Mouse (Mus musculus) myocyte (in vitro differentiated cells): ENCODE results near the gene Ctdsp2. TPM values are rescaled to one million over a fixed set of nuclear protein-coding genes. Genes with fewer than 3 reads are reported as not detected.

Experiments
- H3K27me3 ChIP-seq: one replicate; pipeline ENCODE4 v1.6.1; 2011; ENCODE audit not compliant: control insufficient read depth, insufficient read depth, insufficient read length
- H3K36me3 ChIP-seq: one replicate; pipeline ENCODE4 v1.6.1; 2011; ENCODE audit not compliant: control insufficient read depth, insufficient read depth
- H3K4me2 ChIP-seq: one replicate; pipeline ENCODE4 v1.6.1; 2011; ENCODE audit warnings: low read depth, control low read depth
- H3K4me3 ChIP-seq: one replicate; pipeline ENCODE4 v1.5.1; 2011; ENCODE audit warnings: mild to moderate bottlenecking, control low read depth, moderate library complexity
- H3K79me2 ChIP-seq: one replicate; pipeline ENCODE4 v1.6.1; 2011; ENCODE audit not compliant: control insufficient read depth, insufficient read depth
- H3ac ChIP-seq: one replicate; pipeline ENCODE4 v1.6.1; 2011; ENCODE audit not compliant: control insufficient read depth, insufficient read length
- CEBPB ChIP-seq: IDR thresholded peaks from 2 replicates; pipeline ENCODE4 v1.6.1; 2011; ENCODE audit warnings: mild to moderate bottlenecking, moderate library complexity; ENCODE audit not compliant: poor library complexity, insufficient read depth, severe bottlenecking
- E2F4 ChIP-seq: IDR thresholded peaks from one replicate; pipeline ENCODE4 v1.6.1; 2011; ENCODE audit warnings: mild to moderate bottlenecking, control low read depth, moderate library complexity; ENCODE audit not compliant: insufficient read depth
- MAX ChIP-seq: IDR thresholded peaks from one replicate; pipeline ENCODE4 v1.6.1; 2011; ENCODE audit warnings: low read depth, mild to moderate bottlenecking, control low read depth
- MYOD1 ChIP-seq, 3 experiments: IDR thresholded peaks; one replicate each; pipeline ENCODE4 v1.6.1; 2011; ENCODE audit warnings: control low read depth in 2 of 3, low read depth in 2 of 3, mild to moderate bottlenecking in 2 of 3, moderate library complexity in 1 of 3; ENCODE audit not compliant: insufficient read length in 2 of 3, control insufficient read depth in 1 of 3
- MYOG ChIP-seq, 3 experiments: IDR thresholded peaks; one replicate each; pipeline ENCODE4 v1.6.1; 2011; ENCODE audit warnings: control low read depth in 2 of 3, low read depth in 2 of 3, mild to moderate bottlenecking in 2 of 3; ENCODE audit not compliant: insufficient read length in 2 of 3, control insufficient read depth in 1 of 3, insufficient read depth in 1 of 3
- POLR2A ChIP-seq: IDR thresholded peaks from one replicate; pipeline ENCODE4 v1.6.1; 2011; ENCODE audit warnings: low read depth, mild to moderate bottlenecking, control low read depth, moderate library complexity; ENCODE audit not compliant: insufficient read length
- POLR2AphosphoS2 ChIP-seq: IDR thresholded peaks from one replicate; pipeline ENCODE4 v1.6.1; 2011; ENCODE audit warnings: low read depth, control low read depth; ENCODE audit not compliant: insufficient read length
- REST ChIP-seq: IDR thresholded peaks from one replicate; pipeline ENCODE4 v1.6.1; 2011; ENCODE audit warnings: mild to moderate bottlenecking, control low read depth, moderate library complexity; ENCODE audit not compliant: insufficient read depth, insufficient read length
- SRF ChIP-seq: IDR thresholded peaks from one replicate; pipeline ENCODE4 v1.6.1; 2011; ENCODE audit warnings: low read depth; ENCODE audit not compliant: control insufficient read depth, insufficient read length
- TCF12 ChIP-seq: IDR thresholded peaks from one replicate; pipeline ENCODE4 v1.6.1; 2011; ENCODE audit warnings: mild to moderate bottlenecking, control low read depth; ENCODE audit not compliant: poor library complexity, insufficient read depth, severe bottlenecking
- TCF3 ChIP-seq: IDR thresholded peaks from one replicate; pipeline ENCODE4 v1.6.1; 2011; ENCODE audit warnings: low read depth, control low read depth; ENCODE audit not compliant: insufficient read length
- USF1 ChIP-seq: IDR thresholded peaks from one replicate; pipeline ENCODE4 v1.6.1; 2011; ENCODE audit warnings: low read depth, mild to moderate bottlenecking, control low read depth, moderate library complexity
- polyA plus RNA-seq: library from polyadenylated mRNA; unstranded; fragments of >200 nt; fragmentation: generic; extraction: Trizol; gene quantifications from one replicate; pipeline ENCODE4 v1.2.1, GENCODE M21; 2012; ENCODE audit warnings: missing spikeins

Ctdsp2 gene
- 65.0 TPM for polyA plus RNA-seq

DNA sequence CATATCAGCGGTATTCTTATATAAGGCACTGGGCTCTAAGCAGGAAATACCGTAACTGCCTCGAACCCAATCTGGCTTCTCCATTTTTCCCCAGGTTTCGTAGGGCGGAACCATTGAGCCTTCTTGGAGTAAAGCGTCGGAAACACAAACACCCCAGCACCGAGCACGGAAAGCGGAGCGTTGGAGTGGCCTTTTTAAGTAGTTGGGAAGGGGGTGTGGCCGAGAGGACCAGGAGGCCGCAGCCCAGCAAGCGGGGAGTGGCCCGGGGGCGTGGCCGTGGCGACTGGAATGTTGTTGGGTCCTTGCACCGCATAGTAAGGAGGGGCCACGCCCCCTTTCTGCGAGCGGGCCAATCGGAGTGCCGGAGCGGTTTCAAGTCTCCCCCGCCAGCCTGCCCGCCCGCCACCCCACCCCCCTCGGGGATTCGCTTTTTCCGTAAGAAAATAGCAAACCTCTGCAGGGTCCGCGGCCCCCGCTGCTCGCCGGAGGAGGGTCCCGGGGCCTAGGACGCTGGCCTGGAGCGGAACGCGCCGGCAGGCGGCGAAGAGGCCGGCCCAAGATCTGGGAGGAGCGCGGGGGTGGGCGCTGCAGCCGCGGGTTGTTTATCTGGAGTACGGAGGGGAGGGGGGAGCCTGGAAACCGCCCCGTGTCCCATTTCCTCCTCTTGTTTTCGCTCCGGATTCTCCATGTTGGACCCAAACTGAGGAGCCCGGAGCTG lies at the start of gene Ctdsp2:
Gene Ctdsp2 (plus strand): TSS at position 441 of the 718 bp plus-strand sequence.
- H3ac ChIP-seq = peak within 1 kb of the TSS; percentile 91

DNA sequence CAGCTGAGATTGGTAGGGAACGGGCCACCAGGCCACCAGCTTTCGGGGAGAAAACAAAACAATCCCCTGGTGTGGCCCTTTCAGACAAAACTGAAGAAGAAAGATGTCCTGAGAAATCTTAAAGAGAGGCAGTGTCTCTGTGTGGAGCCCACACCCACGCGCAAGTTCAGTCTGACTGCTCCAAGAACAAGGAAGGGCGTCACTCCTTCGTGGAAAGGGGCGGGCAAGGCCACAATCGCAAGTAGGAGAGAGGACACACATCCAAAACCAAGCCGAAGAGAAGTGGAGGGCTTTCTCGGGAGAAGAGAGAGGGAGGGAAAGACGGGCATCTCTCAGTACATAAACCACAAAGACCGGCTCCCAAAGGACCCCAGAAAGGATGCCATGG lies 49.7 kb upstream of the Ctdsp2 start:
- Histone ChIP-seq H3K4me2 (peak overlapping the region; percentile 98), H3K79me2 (no peaks in the 10 kb centered on the region), H3K27me3 (no peaks in the 10 kb centered on the region), H3K36me3 (no peaks in the 10 kb centered on the region), H3ac (peak overlapping the region; percentile 41), H3K4me3 (peak overlapping the region; percentile 31)
- TF ChIP-seq SRF (no peak), POLR2AphosphoS2 (peak; percentile 53), USF1 (no peak)

More for the DNA sequence above, at the start of gene Ctdsp2:
- H3K4me2 ChIP-seq = peak within 1 kb of the TSS; percentile 99
- peak within 1 kb of the TSS; percentile 84 for H3K4me3 ChIP-seq
- H3K79me2 ChIP-seq = peaks cover 39% of the 10 kb centered on the region
- no peaks in the 10 kb centered on the region for H3K27me3 ChIP-seq
- TF ChIP-seq POLR2A (peak; percentile 71), POLR2AphosphoS2 (peak; percentile 45), E2F4 (no peak), MYOG (IDR thresholded peaks at IDR 0.05; ENCODE audit: control insufficient read depth in 1 of 3, insufficient read depth in 1 of 3, insufficient read length in 2 of 3, low read depth in 2 of 3) (no peak), MYOD1 (IDR thresholded peaks at IDR 0.05; ENCODE audit: control insufficient read depth in 1 of 3, insufficient read length in 2 of 3, low read depth in 2 of 3) (peak in 1 of 3 experiments; percentile 13), CEBPB (no peak), USF1 (no peak), TCF12 (no peak), TCF3 (no peak)
- H3K36me3 ChIP-seq = no peaks in the 10 kb centered on the region

- Histone ChIP-seq H3ac (no peak overlapping the region), H3K4me2 (no peak overlapping the region), H3K79me2 (no peaks in the 10 kb centered on the region), H3K4me3 (peak overlapping the region; percentile 31), H3K36me3 (no peaks in the 10 kb centered on the region), H3K27me3 (no peaks in the 10 kb centered on the region)
- TF ChIP-seq CEBPB = no peak
- TF ChIP-seq POLR2AphosphoS2 = no peak
- no peak for TF ChIP-seq REST
- no peak for TF ChIP-seq USF1
- TF ChIP-seq MAX = no peak
- no peak for TF ChIP-seq SRF
- TF ChIP-seq MYOD1 (IDR thresholded peaks at IDR 0.05; ENCODE audit: control insufficient read depth in 1 of 3, insufficient read length in 2 of 3, low read depth in 2 of 3) = no peak
- TF ChIP-seq MYOG (IDR thresholded peaks at IDR 0.05; ENCODE audit: control insufficient read depth in 1 of 3, insufficient read depth in 1 of 3, insufficient read length in 2 of 3, low read depth in 2 of 3) = no peak
- no peak for TF ChIP-seq E2F4
- TF ChIP-seq POLR2A = no peak
- no peak for TF ChIP-seq TCF12
Measured at GRCm38 (mm10) chr10:126929543-126929942, 49.0 kb upstream of the Ctdsp2 start.

DNA sequence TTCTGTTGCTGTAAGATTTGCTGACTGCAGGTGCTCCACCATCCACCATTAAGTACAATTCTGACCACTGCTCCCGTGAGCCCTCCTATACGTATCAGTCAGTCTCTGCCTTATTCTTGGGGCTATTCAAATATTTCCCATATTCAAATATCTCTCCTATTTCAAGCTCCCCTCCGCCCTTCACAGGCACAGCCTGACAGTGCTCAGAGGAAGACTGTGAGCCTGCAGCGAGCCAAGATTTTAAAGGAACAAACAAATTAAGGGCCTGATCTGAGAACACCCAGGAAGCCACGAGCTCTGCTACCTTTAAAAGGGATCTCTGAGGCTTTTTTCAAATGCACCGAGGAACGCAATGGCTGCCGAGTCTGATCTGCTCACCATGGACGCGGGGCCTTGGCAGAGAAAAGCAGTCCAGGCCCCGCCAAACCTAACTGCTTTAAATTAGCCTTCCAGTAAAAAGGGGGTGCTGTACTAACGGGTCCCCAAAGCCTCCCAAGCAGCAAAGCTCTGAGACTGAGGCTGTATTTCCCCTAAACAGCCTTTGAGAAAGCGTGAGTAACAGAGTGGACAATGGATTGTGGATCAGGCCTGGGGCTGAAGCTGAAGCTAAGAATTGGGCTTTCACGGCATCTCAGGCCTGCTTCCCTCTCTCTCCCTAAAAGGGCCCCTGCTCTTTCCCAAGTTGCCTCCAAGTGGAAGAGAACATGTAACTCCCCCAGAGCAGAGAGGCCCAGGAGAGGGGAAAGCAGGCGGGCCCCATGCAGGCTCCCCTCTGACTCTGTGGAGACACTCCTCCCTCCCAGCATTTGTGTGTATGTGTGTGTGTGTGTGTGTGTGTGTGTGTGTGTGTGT lies 48.0 kb upstream of the Ctdsp2 start:
- Histone ChIP-seq H3K79me2 (no peaks in the 10 kb centered on the region), H3K36me3 (no peaks in the 10 kb centered on the region), H3K4me3 (no peak overlapping the region), H3ac (no peak overlapping the region), H3K4me2 (no peak overlapping the region), H3K27me3 (no peaks in the 10 kb centered on the region)
- TF ChIP-seq E2F4 (no peak), TCF12 (no peak), MYOG (IDR thresholded peaks at IDR 0.05; ENCODE audit: control insufficient read depth in 1 of 3, insufficient read depth in 1 of 3, insufficient read length in 2 of 3, low read depth in 2 of 3) (no peak), MAX (no peak), POLR2AphosphoS2 (no peak), SRF (no peak), MYOD1 (IDR thresholded peaks at IDR 0.05; ENCODE audit: control insufficient read depth in 1 of 3, insufficient read length in 2 of 3, low read depth in 2 of 3) (no peak), USF1 (no peak), REST (no peak), CEBPB (no peak), POLR2A (no peak), TCF3 (no peak)
